Mouse (Mus musculus): ENCODE results near the gene Vmn2r98. TPM values are rescaled to one million over a fixed set of nuclear protein-coding genes. Genes with fewer than 3 reads are reported as not detected.

Vmn2r98 gene
- polyA plus RNA-seq (2014; fragmentation: Illumina TruSeq; extraction: RNeasy Lipid Tissue Mini Kit (QIAGEN cat#74804); ENCODE audit: low read depth, low replicate concordance), result not detected

GRCm38 (mm10) chr17:19053160-19053559 lies at the start of gene Vmn2r98:
TSS of gene Vmn2r98 (plus strand) at chr17:19053460.

Other genes with a start within 250 kb of the Vmn2r98 start
- not detected for gene Vmn2r97, start 139.2 kb upstream of the Vmn2r98 start, polyA plus RNA-seq (2014; fragmentation: Illumina TruSeq; extraction: RNeasy Lipid Tissue Mini Kit (QIAGEN cat#74804); ENCODE audit: low read depth, low replicate concordance)